ENCODE assay signal across 9 mouse cellular contexts in genomic region chr13:59668501-59669093, GRCm38 (mm10). TPM values are rescaled to one million over a fixed set of nuclear protein-coding genes. Genes with fewer than 3 reads are reported as not detected.
DNase-seq lines count a peak whose midpoint lies in the region; ATAC-seq lines count a peak whose summit lies in the region.
"Had no signal": no experiment of that assay in that cellular context is flagged by ENCODE, and none has a peak within 500 bp of the region (broad histone marks: within the 10 kb centered on the region; RNA-seq: fewer than 3 reads in every experiment).

No protein-coding gene starts in this region.

- intact Hi-C loops in gastrocnemius, postnatal 14 days (cut with DNase I; ENCODE audit: low total_unique reads): no loop called here

- H3K9me3 ChIP-seq in midbrain, embryonic 12.5 days: no peaks in the 10 kb centered on the region
- H3K9me3 ChIP-seq in midbrain, embryonic 15.5 days: no peaks in the 10 kb centered on the region
- H3K9me3 ChIP-seq in kidney, embryonic 14.5 days (ENCODE audit: control insufficient read depth, low read length): no peaks in the 10 kb centered on the region
- H3K9me3 ChIP-seq: neural tube, embryonic 13.5 days had no signal

- peaks cover 38% of the 10 kb centered on the region for H3K36me3 ChIP-seq in midbrain, embryonic 12.5 days
- H3K36me3 ChIP-seq in midbrain, embryonic 15.5 days (replicated peaks): no peaks in the 10 kb centered on the region
- H3K36me3 ChIP-seq in kidney, embryonic 14.5 days (ENCODE audit: control insufficient read depth, insufficient read depth, low read length): no peaks in the 10 kb centered on the region

- no peaks in the 10 kb centered on the region for H3K27me3 ChIP-seq in midbrain, embryonic 12.5 days
- no peaks in the 10 kb centered on the region for H3K27me3 ChIP-seq in midbrain, embryonic 15.5 days (replicated peaks)
- no peaks in the 10 kb centered on the region for H3K27me3 ChIP-seq in kidney, embryonic 14.5 days (ENCODE audit: control insufficient read depth, insufficient read depth, low read length)
- H3K27me3 ChIP-seq: neural tube, embryonic 13.5 days had no signal

- no peak overlapping the region for H3K9ac ChIP-seq in midbrain, embryonic 12.5 days (replicated peaks)
- H3K9ac ChIP-seq in midbrain, embryonic 15.5 days: no peak overlapping the region
- no peak overlapping the region for H3K9ac ChIP-seq in kidney, embryonic 14.5 days (ENCODE audit: low read depth, low read length)
- H3K9ac ChIP-seq: neural tube, embryonic 13.5 days had no signal

- 86% methylated on average over 11 of the region's 11 CpGs for WGBS in midbrain, embryonic 12.5 days
- WGBS in midbrain, embryonic 15.5 days: 84% methylated on average over 11 of the region's 11 CpGs
- 50% methylated on average over 11 of the region's 11 CpGs for WGBS in kidney, embryonic 14.5 days

- peaks cover 18% of the 10 kb centered on the region for H3K4me1 ChIP-seq in midbrain, embryonic 12.5 days
- peaks cover 13% of the 10 kb centered on the region for H3K4me1 ChIP-seq in midbrain, embryonic 15.5 days
- peaks cover 4% of the 10 kb centered on the region; the same call in 1 of the 2 replicates for H3K4me1 ChIP-seq in kidney, embryonic 14.5 days (ENCODE audit: control insufficient read depth, insufficient read depth, low read length)

- no peak for ATAC-seq in midbrain, embryonic 12.5 days (ENCODE audit: low FRiP score, low read depth)
- ATAC-seq in midbrain, embryonic 15.5 days (replicated peaks): no peak
- peak; percentile 99 for ATAC-seq in erythroid progenitor cell, adult 5-6 weeks (replicated peaks; ENCODE audit: low FRiP score, poor library complexity, severe bottlenecking)
- peak; percentile 30; the same call in 1 of the 2 replicates for ATAC-seq in kidney, embryonic 14.5 days (ENCODE audit: low FRiP score, low TSS enrichment)

- DNase-seq in lung, postnatal 4 days: peak; percentile 63 to 71
- DNase-seq in thymus, postnatal 4 days: peak; percentile 21
- no peak for DNase-seq in gastrocnemius, postnatal 14 days
- DNase-seq in right cerebral cortex, postnatal 4 days: no peak

- H3K4me2 ChIP-seq in midbrain, embryonic 12.5 days (replicated peaks): no peak overlapping the region
- H3K4me2 ChIP-seq in midbrain, embryonic 15.5 days: no peak overlapping the region
- no peak overlapping the region for H3K4me2 ChIP-seq in kidney, embryonic 14.5 days (replicated peaks; ENCODE audit: low read depth, low read length)
- H3K4me2 ChIP-seq: neural tube, embryonic 13.5 days had no signal

- H3K4me3 ChIP-seq in midbrain, embryonic 12.5 days: no peak overlapping the region
- no peak overlapping the region for H3K4me3 ChIP-seq in midbrain, embryonic 15.5 days
- H3K4me3 ChIP-seq in kidney, embryonic 14.5 days (ENCODE audit: low read length): no peak overlapping the region
- H3K4me3 ChIP-seq: neural tube, embryonic 13.5 days had no signal

- H3K27ac ChIP-seq in midbrain, embryonic 12.5 days (replicated peaks): peak overlapping the region; percentile 20; the same call in 1 of the 2 replicates
- H3K27ac ChIP-seq in midbrain, embryonic 15.5 days: no peak overlapping the region
- no peak overlapping the region for H3K27ac ChIP-seq in kidney, embryonic 14.5 days (ENCODE audit: low read depth, low read length)

RNA-seq across cellular contexts. Expression of gene Golm1, which starts 7.0 kb away (rescaled TPM):
- polyA plus RNA-seq in midbrain, embryonic 12.5 days (2016; fragmentation: Nextera tagmentation; extraction: Ambion mirVana): 122 and 134 TPM in 2 replicates
- 31.0 and 32.8 TPM in 2 replicates for polyA plus RNA-seq in midbrain, embryonic 15.5 days (2015; fragmentation: Nextera tagmentation; extraction: Ambion mirVana)
- total RNA-seq in erythroid progenitor cell, adult 5-6 weeks (2015; ENCODE audit: low replicate concordance): 45.0 and 46.1 TPM in 2 replicates
- 78.4 and 80.5 TPM in 2 replicates for total RNA-seq in erythroid progenitor cell, adult 5-6 weeks (2017; ENCODE audit: low replicate concordance)
- 27.9 and 41.9 TPM in 2 replicates for polyA plus RNA-seq in kidney, embryonic 14.5 days (2014; fragmentation: Nextera tagmentation; extraction: Ambion mirVana)
- total RNA-seq in gastrocnemius, postnatal 14 days (2021): 10 to 100 TPM in 1 of 2 experiments, 1 to 10 TPM in 1; 9.3 to 10.1 TPM

RNA-seq across cellular contexts. Expression of gene 4921517D22Rik, which starts 25.3 kb away (rescaled TPM):
- not detected in 2 replicates for polyA plus RNA-seq in midbrain, embryonic 12.5 days (2016; fragmentation: Nextera tagmentation; extraction: Ambion mirVana)
- polyA plus RNA-seq in midbrain, embryonic 15.5 days (2015; fragmentation: Nextera tagmentation; extraction: Ambion mirVana): not detected in 2 replicates
- total RNA-seq in erythroid progenitor cell, adult 5-6 weeks (2015; ENCODE audit: low replicate concordance): not detected in 2 replicates
- not detected in 2 replicates for total RNA-seq in erythroid progenitor cell, adult 5-6 weeks (2017; ENCODE audit: low replicate concordance)
- polyA plus RNA-seq in kidney, embryonic 14.5 days (2014; fragmentation: Nextera tagmentation; extraction: Ambion mirVana): not detected in 2 replicates
- not detected for total RNA-seq in gastrocnemius, postnatal 14 days (2021)
- polyA plus RNA-seq: neural tube, embryonic 13.5 days had no signal

RNA-seq across cellular contexts. Expression of gene Spata31d1a, which starts 41.5 kb away (rescaled TPM):
- polyA plus RNA-seq in midbrain, embryonic 12.5 days (2016; fragmentation: Nextera tagmentation; extraction: Ambion mirVana): 0.05 TPM in 2 replicates
- polyA plus RNA-seq in midbrain, embryonic 15.5 days (2015; fragmentation: Nextera tagmentation; extraction: Ambion mirVana): 0.17 and 0.26 TPM in 2 replicates
- not detected in 2 replicates for total RNA-seq in erythroid progenitor cell, adult 5-6 weeks (2015; ENCODE audit: low replicate concordance)
- total RNA-seq in erythroid progenitor cell, adult 5-6 weeks (2017; ENCODE audit: low replicate concordance): not detected in 2 replicates
- 0.43 TPM in 1 of 2 replicates, not detected in the other for polyA plus RNA-seq in kidney, embryonic 14.5 days (2014; fragmentation: Nextera tagmentation; extraction: Ambion mirVana)
- total RNA-seq in gastrocnemius, postnatal 14 days (2021): not detected

RNA-seq across cellular contexts. Expression of gene Spata31d1b, which starts 43.5 kb away (rescaled TPM):
- polyA plus RNA-seq in midbrain, embryonic 12.5 days (2016; fragmentation: Nextera tagmentation; extraction: Ambion mirVana): 0.07 TPM in 1 of 2 replicates, not detected in the other
- not detected in 2 replicates for polyA plus RNA-seq in midbrain, embryonic 15.5 days (2015; fragmentation: Nextera tagmentation; extraction: Ambion mirVana)
- total RNA-seq in erythroid progenitor cell, adult 5-6 weeks (2015; ENCODE audit: low replicate concordance): not detected in 2 replicates
- total RNA-seq in erythroid progenitor cell, adult 5-6 weeks (2017; ENCODE audit: low replicate concordance): not detected in 2 replicates
- not detected in 2 replicates for polyA plus RNA-seq in kidney, embryonic 14.5 days (2014; fragmentation: Nextera tagmentation; extraction: Ambion mirVana)
- not detected for total RNA-seq in gastrocnemius, postnatal 14 days (2021)
- polyA plus RNA-seq: neural tube, embryonic 13.5 days had no signal

Comparison
In these comparisons a context has a peak if more than half of its experiments do, and no peak if none do; other contexts are left out.
1. ATAC-seq: peak in erythroid progenitor cell, adult 5-6 weeks (single experiment) and kidney, embryonic 14.5 days (single experiment); none in midbrain, embryonic 12.5 days (single experiment) and midbrain, embryonic 15.5 days (single experiment).
2. DNase-seq: peak in lung, postnatal 4 days (2 of 2) and thymus, postnatal 4 days (single experiment); none in gastrocnemius, postnatal 14 days (single experiment) and right cerebral cortex, postnatal 4 days (single experiment).